Mouse (Mus musculus): ENCODE results near the gene Utp6.

DNA sequence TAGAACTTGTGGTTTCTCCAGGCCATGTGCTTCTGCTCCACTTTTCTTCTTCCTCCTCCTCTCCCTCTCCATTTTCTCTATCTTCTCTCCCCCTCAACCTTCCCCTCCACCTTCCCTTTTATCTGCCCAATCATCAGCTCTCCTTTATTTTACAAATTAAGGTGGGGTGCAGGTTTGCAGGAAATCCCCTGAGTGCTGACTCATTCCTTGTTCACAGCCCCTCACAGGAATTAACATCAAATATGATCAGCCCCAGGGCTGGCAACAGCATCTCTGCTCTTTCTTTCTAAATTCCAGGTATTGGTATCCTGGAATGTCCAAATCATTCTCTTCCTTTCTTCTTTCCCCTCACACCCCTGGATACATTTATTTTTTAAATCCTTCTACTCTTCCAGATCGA lies 14.0 kb upstream of the Utp6 start:
- TF ChIP-seq CTCF (IDR thresholded peaks at IDR 0.05; ENCODE audit: low read depth, low read length) (no peak), POLR2A (IDR thresholded peaks at IDR 0.05; ENCODE audit: borderline replicate concordance, low read depth, low read length) (no peak)

Measured in bone marrow macrophage, adult 2 months (primary cell).